ENCODE assay signal across 8 mouse cellular contexts in the genomic region with DNA sequence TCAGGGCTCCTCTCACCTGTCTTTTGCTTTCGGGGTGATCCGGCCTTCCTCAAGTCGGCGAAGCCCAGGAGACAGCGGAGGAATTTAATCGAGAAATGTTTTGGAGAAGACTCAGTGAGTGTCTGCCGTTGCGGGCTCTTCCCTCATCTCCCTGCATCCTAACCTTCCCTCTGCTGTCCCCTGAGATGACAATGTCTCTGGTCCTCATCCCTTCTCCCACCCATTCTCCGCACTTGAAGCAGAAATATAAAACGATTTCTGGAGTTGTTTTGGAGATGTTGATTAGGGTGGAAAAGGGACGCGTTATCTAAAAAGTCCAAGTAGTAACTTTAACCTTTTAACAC. TPM values are rescaled to one million over a fixed set of nuclear protein-coding genes. Genes with fewer than 3 reads are reported as not detected.
DNase-seq lines count a peak whose midpoint lies in the region; ATAC-seq and TF ChIP-seq lines count a peak whose summit lies in the region.

No protein-coding gene starts in this region.

- H3K4me3 ChIP-seq in heart, embryonic 10.5 days: peak overlapping the region; percentile 91
- H3K4me3 ChIP-seq in E14TG2a.4 (replicated peaks; ENCODE audit: low read length): peak overlapping the region; percentile 93
- peak overlapping the region; percentile 73 for H3K4me3 ChIP-seq in forebrain, embryonic 14.5 days (ENCODE audit: low read depth, low read length)
- peak overlapping the region; percentile 88 for H3K4me3 ChIP-seq in liver, embryonic 15.5 days (replicated peaks)

- H3K9ac ChIP-seq in forebrain, embryonic 14.5 days (ENCODE audit: low read length): peak overlapping the region; percentile 81
- peak overlapping the region; percentile 84 for H3K9ac ChIP-seq in liver, embryonic 15.5 days

- H3K36me3 ChIP-seq in heart, embryonic 10.5 days: peaks cover 10% of the 10 kb centered on the region; the same call in 1 of the 2 replicates
- H3K36me3 ChIP-seq in E14TG2a.4 (ENCODE audit: insufficient read depth, low read length): peaks cover 24% of the 10 kb centered on the region
- H3K36me3 ChIP-seq in forebrain, embryonic 14.5 days (ENCODE audit: control insufficient read depth, insufficient read depth, low read length): peaks cover 19% of the 10 kb centered on the region
- peaks cover 24% of the 10 kb centered on the region for H3K36me3 ChIP-seq in liver, embryonic 15.5 days (replicated peaks)

- H3K27ac ChIP-seq in heart, embryonic 10.5 days: peak overlapping the region; percentile 83
- H3K27ac ChIP-seq in forebrain, embryonic 14.5 days (ENCODE audit: low read depth, low read length): 0 out of 2 replicates have a peak overlapping the region, but pooled peaks have one; percentile 21
- H3K27ac ChIP-seq in liver, embryonic 15.5 days (replicated peaks): peak overlapping the region; percentile 88

- under 1% methylated on average over 12 of the region's 12 CpGs for WGBS in heart, embryonic 10.5 days
- 2% methylated on average over 12 of the region's 12 CpGs for WGBS in forebrain, embryonic 14.5 days
- under 1% methylated on average over 12 of the region's 12 CpGs for WGBS in liver, embryonic 15.5 days (ENCODE audit: insufficient replicate concordance)

- H3K4me2 ChIP-seq in forebrain, embryonic 14.5 days (ENCODE audit: low read length): peak overlapping the region; percentile 63
- H3K4me2 ChIP-seq in liver, embryonic 15.5 days: peak overlapping the region; percentile 81

- no peak for TF ChIP-seq CTCF in E14TG2a.4 (conservative IDR thresholded peaks at IDR 0.05; ENCODE audit: low read length)

- DNase-seq in heart, embryonic 10.5 days (ENCODE audit: low spot score): no peak
- no peak for DNase-seq in heart, adult 8-10 months (ENCODE audit: low spot score)
- DNase-seq in forebrain, embryonic 14.5 days (ENCODE audit: low spot score): no peak
- DNase-seq in frontal cortex, postnatal 10 days (ENCODE audit: low spot score in 2 of 2): no peak
- no peak for DNase-seq in spleen, adult 18-20 months
- DNase-seq in kidney, postnatal 25 days: no peak

- no peaks in the 10 kb centered on the region for H3K27me3 ChIP-seq in heart, embryonic 10.5 days (ENCODE audit: insufficient read depth, poor library complexity, severe bottlenecking)
- no peaks in the 10 kb centered on the region for H3K27me3 ChIP-seq in E14TG2a.4 (ENCODE audit: insufficient read depth, low read length)
- no peaks in the 10 kb centered on the region for H3K27me3 ChIP-seq in forebrain, embryonic 14.5 days (replicated peaks; ENCODE audit: control insufficient read depth, insufficient read depth, low read length)
- no peaks in the 10 kb centered on the region for H3K27me3 ChIP-seq in liver, embryonic 15.5 days

- H3K4me1 ChIP-seq in heart, embryonic 10.5 days: peaks cover 13% of the 10 kb centered on the region
- peaks cover 13% of the 10 kb centered on the region for H3K4me1 ChIP-seq in E14TG2a.4 (replicated peaks; ENCODE audit: low read depth, low read length)
- peaks cover 7% of the 10 kb centered on the region for H3K4me1 ChIP-seq in forebrain, embryonic 14.5 days (ENCODE audit: control insufficient read depth, insufficient read depth, low read length)
- peaks cover 22% of the 10 kb centered on the region for H3K4me1 ChIP-seq in liver, embryonic 15.5 days (replicated peaks)

- no peaks in the 10 kb centered on the region for H3K9me3 ChIP-seq in heart, embryonic 10.5 days
- no peaks in the 10 kb centered on the region for H3K9me3 ChIP-seq in E14TG2a.4 (ENCODE audit: low read length)
- H3K9me3 ChIP-seq in forebrain, embryonic 14.5 days (replicated peaks; ENCODE audit: control insufficient read depth, low read length): no peaks in the 10 kb centered on the region
- H3K9me3 ChIP-seq in liver, embryonic 15.5 days (replicated peaks): no peaks in the 10 kb centered on the region

- ATAC-seq in forebrain, embryonic 14.5 days: peak; percentile 45
- peak; percentile 50 for ATAC-seq in liver, embryonic 15.5 days (ENCODE audit: insufficient read depth)

RNA-seq across cellular contexts. Expression of gene Ccndbp1, which starts 0.4 kb away (rescaled TPM):
- polyA plus RNA-seq in heart, embryonic 10.5 days (2016; fragmentation: Nextera tagmentation; extraction: Ambion mirVana): 33.3 and 35.3 TPM in 2 replicates
- 10 to 100 TPM; 27.6 to 30.7 (median 29.5) TPM for total RNA-seq in heart, adult 8-10 months (2022)
- polyA plus RNA-seq in forebrain, embryonic 14.5 days (2014; fragmentation: Nextera tagmentation; extraction: Ambion mirVana): 79.4 and 82.4 TPM in 2 replicates
- polyA plus RNA-seq in liver, embryonic 15.5 days (2015; fragmentation: Nextera tagmentation; extraction: Ambion mirVana): 51.1 and 52.6 TPM in 2 replicates

RNA-seq across cellular contexts. Expression of gene Epb42, which starts 28.2 kb away (rescaled TPM):
- polyA plus RNA-seq in heart, embryonic 10.5 days (2016; fragmentation: Nextera tagmentation; extraction: Ambion mirVana): 19.1 and 21.1 TPM in 2 replicates
- under 1 TPM in 1 of 4 experiments, not detected in 3; 0.63 TPM for total RNA-seq in heart, adult 8-10 months (2022)
- polyA plus RNA-seq in forebrain, embryonic 14.5 days (2014; fragmentation: Nextera tagmentation; extraction: Ambion mirVana): 0.13 and 0.32 TPM in 2 replicates
- polyA plus RNA-seq in liver, embryonic 15.5 days (2015; fragmentation: Nextera tagmentation; extraction: Ambion mirVana): 161 and 174 TPM in 2 replicates

RNA-seq across cellular contexts. Expression of gene Tmem62, which starts 31.8 kb away (rescaled TPM):
- polyA plus RNA-seq in heart, embryonic 10.5 days (2016; fragmentation: Nextera tagmentation; extraction: Ambion mirVana): 3.3 and 3.4 TPM in 2 replicates
- 1 to 10 TPM; 3.7 to 4.7 (median 4.0) TPM for total RNA-seq in heart, adult 8-10 months (2022)
- polyA plus RNA-seq in forebrain, embryonic 14.5 days (2014; fragmentation: Nextera tagmentation; extraction: Ambion mirVana): 7.9 and 9.1 TPM in 2 replicates
- polyA plus RNA-seq in liver, embryonic 15.5 days (2015; fragmentation: Nextera tagmentation; extraction: Ambion mirVana): 2.2 and 2.6 TPM in 2 replicates

RNA-seq across cellular contexts. Expression of gene Ubr1, which starts 38.1 kb away (rescaled TPM):
- polyA plus RNA-seq in heart, embryonic 10.5 days (2016; fragmentation: Nextera tagmentation; extraction: Ambion mirVana): 22.6 and 22.7 TPM in 2 replicates
- total RNA-seq in heart, adult 8-10 months (2022): 10 to 100 TPM; 21.2 to 25.4 (median 24.0) TPM
- 23.8 and 32.8 TPM in 2 replicates for polyA plus RNA-seq in forebrain, embryonic 14.5 days (2014; fragmentation: Nextera tagmentation; extraction: Ambion mirVana)
- 10.8 and 11.9 TPM in 2 replicates for polyA plus RNA-seq in liver, embryonic 15.5 days (2015; fragmentation: Nextera tagmentation; extraction: Ambion mirVana)

Comparison
In these comparisons a context has a peak if more than half of its experiments do, and no peak if none do; other contexts are left out.
1. H3K27ac ChIP-seq: peak in every context shown above with its lines; median percentile 88 in liver, embryonic 15.5 days; 83 in heart, embryonic 10.5 days; 21 in forebrain, embryonic 14.5 days.
2. RNA of gene Epb42, which starts 28.2 kb away (polyA plus RNA-seq): 161 to 174 TPM in liver, embryonic 15.5 days and 19.1 to 21.1 TPM in heart, embryonic 10.5 days; 0.13 to 0.32 TPM in forebrain, embryonic 14.5 days; every median in the first group is over 10 times any median in the second.
3. Peak in every context shown above with its lines, with median percentiles within 50 percentile points of each other: H3K4me3 ChIP-seq.